Mouse (Mus musculus): ENCODE measurements around the gene Cisd1.

DNA sequence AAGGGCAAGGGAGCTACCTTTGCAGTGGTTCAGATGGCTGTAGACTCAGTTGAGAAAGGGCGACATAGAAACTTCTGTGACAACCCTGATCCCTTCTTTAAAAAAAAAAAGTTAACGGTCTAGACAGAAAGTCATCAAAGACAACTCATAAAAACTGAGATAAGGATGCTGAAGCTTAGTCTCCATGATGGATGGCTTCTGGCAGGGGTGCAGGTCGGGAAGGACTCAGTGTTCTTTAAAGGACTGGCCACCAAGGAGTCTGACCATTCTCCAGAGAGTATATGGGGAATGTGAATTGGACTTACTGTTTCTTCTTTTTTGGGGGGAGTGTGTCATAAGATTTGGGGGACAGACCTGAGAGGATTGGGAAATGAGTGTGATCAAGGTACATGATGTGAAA lies 30.2 kb downstream of the Cisd1 start:
- TF ChIP-seq CTCF (IDR thresholded peaks at IDR 0.05; ENCODE audit: low read depth, low read length) (no peak), POLR2A (IDR thresholded peaks at IDR 0.05; ENCODE audit: insufficient read depth, low read length) (no peak), EP300 (IDR thresholded peaks at IDR 0.05; ENCODE audit: insufficient read depth, low read depth, low read length) (no peak)

Data from ES-Bruce4 (cell line).